Mouse (Mus musculus) left cerebral cortex, adult 6 months (tissue): ENCODE results near the gene Ercc6l. TPM values are rescaled to one million over a fixed set of nuclear protein-coding genes. Genes with fewer than 3 reads are reported as not detected.

Experiments used
- long read RNA-seq, 2 experiments: library from polyadenylated mRNA; unstranded; transcript quantifications; one replicate each; pipeline ENCODE4 v2.0.0; 2019 to 2020
- polyA plus RNA-seq: library from polyadenylated mRNA; unstranded; fragments of <200 nt; fragmentation: Nextera tagmentation; gene quantifications from 2 replicates; pipeline ENCODE4 v1.2.3, GENCODE M21; 2021

The Ercc6l gene
- 0.04 and 0.05 TPM in 2 replicates for polyA plus RNA-seq
- long read RNA-seq, experiment 1 = 0 reads
- long read RNA-seq, experiment 2 = 0 reads

DNA sequence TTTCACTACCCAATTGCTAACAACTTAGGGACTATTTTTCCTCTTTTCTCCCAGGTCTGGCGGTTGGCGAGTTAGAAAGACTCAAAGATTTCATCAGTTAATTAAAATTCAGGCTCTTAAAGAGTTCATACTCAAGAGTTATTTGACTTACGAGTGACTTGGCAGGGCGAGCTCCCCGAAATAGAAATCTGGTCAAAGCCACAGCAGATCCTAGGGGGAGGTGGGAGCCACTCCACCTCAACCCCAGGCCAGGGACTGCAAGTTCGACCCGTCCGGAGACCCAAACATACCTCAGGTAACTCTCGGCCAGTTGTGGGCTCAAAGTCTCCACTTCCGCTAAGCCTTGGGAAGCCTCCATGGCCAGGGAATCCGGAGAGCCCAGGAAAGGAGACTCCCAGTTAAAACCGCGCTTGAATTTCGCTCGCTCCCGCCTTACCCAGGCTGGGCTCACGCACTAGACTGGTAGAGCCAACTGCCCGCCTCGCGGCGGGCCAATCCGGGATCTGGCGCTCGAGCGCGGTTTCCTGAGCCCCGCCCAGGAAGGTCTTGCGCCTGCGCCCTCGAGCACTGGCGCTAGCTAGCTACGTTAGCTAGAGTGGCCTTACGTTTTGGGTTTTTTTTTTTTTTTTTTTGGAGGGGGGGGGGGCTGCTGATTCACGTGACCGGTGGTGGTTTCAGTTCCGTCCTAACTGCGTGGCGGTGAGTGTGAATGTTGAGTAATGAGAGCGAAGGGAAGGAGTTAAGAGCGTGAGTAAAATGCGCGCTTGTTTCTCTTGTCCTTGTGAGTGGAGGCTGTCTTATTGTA is at the start of gene Ercc6l:
Gene Ercc6l, minus strand, starts transcription at position 474 of the 805 bp plus-strand sequence.

GRCm38 (mm10) chrX:102188712-102189497 is 32.0 kb upstream of the Ercc6l start, which contains the start of gene Rps4x:
TSS of gene Rps4x (minus strand) at chrX:102189394.

DNA sequence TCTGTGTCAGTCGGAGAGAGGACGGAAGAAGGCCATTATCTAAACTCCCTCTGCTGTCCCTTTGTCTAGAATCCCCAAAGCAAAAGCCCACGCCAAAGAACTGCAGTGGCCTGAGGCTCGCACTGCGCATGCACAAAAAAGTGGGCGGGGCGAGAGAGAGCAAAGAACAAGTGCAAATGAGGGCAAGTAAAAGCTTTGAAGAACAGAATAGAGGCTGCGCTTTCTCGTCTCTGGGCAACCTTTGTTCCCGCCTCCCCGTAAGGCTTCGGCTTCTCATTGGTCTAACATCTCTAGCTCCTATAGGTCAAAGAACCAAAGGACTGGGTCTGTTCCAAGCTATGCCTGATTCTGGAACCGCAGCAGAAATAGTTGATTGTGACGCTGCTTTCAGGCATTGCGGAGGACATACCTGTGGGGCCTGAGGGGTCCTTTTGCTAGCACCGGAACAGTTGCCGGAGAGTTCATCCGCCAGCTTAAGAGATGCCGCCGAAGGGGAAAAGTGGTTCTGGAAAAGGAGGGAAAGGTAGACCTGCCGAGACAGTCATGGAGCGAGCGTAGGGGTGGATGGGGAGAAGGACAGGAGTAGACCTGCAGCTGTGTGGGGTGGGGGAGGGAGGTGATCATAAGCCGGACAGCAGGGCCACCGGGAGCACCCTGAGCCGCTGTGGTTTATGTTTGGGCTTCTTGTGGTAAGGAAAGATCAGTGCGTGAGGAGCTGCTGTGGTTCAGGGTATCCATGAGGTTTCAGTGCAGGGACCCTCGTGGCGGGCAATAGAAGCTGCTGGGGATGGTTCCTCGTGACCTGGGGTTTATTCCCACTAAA is 37.6 kb downstream of the Ercc6l start, which contains the start of gene Pin4:
Gene Pin4, plus strand, starts transcription at position 406 of the 823 bp plus-strand sequence.

Other genes starting within 250 kb of the Ercc6l start
- 1.1 and 2.2 TPM in 2 replicates for gene Rtl5, start 85.8 kb downstream of the Ercc6l start, polyA plus RNA-seq
- 119 and 157 TPM in 2 replicates for gene Pin4, start 37.6 kb downstream of the Ercc6l start, polyA plus RNA-seq
- gene Rps4x, start 32.3 kb upstream of the Ercc6l start, polyA plus RNA-seq = 973 and 1,135 TPM in 2 replicates
- gene Cited1, start 95.1 kb upstream of the Ercc6l start, polyA plus RNA-seq = 4.6 and 4.7 TPM in 2 replicates